Mouse (Mus musculus): ENCODE data around the gene Cdc37l1.

Cdc37l1 gene

DNA sequence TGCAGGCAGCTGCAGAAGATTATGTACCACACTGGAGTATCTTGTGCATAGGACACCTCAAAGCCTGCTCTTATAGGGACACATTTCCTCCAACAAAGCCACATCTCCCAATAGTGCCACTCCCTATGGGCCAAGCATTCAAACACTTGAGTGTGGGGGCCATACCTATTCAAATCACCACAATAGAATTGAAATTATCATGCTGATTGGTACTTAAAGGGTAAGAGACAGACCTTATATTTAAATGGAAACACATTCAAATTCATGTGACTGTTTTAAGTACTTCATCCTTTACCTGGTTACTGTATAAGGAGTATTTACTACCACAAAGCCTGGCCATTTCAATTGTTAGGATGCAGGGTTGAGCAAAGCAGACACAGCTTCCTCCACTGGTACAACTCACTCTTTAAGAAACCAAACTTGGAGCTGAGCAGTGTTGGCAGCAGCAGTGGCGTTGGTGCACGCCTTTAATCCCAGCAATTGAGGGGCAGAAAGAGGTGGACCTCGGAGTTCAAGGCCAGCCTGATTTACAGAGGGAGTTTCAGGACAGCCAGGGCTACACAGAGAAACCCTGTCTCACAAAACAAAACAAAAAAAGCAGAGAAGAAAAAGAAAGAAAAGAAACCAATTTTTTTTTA, 18.0 kb downstream of the Cdc37l1 start:
- in situ Hi-C loops (cut with MboI, MseI): no loop called here

DNA sequence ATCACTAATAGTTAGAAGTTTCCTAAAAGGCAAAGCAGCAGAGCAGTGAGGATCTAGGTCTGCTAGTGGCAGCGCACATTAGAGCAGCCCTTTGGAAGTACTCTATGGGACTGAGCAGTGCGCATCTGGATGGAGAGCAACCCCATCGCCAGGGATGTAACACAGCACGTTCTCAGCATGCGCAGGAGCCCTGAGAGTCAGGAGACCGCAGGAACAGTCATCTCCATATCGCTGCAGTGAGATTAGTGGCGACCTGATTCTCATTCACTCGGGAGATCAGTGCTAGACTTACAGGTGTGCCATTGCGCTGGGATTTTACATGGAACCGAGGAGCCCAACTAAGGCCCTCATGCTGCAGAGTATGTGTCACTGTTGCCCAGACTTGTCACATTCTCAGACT, 18.9 kb downstream of the Cdc37l1 start:
- in situ Hi-C loops (cut with MboI, MseI): no loop called here

DNA sequence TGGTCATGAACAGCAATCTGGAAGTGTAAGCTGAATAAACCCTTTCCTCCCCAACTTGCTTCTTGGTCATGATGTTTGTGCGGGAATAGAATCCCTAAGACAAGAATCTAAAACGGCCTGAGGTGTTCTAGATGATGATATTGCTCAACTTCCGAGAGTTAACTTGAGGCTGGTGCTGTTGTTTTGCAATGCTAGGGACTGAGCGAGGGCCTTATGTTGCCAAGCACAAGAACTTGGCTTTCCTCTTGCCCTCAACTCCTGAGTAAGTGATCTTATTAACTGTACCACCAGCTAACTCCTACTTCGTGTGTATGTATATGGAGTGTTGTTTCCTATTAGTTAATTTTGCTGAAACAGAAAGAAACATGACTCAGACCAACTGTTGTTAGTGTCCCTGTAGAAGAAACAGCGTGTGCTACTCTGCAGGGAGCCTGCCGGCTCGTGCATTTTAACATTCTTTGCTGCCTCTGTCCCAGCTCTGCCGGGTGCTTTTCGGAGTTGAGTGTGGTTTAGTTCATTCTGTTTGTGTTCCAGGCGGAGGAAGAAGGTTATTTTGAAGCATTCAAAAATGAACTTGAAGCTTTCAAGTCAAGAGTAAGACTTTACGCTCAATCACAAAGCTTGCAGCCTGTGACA, 21.3 kb downstream of the Cdc37l1 start:
- in situ Hi-C loops (cut with MboI, MseI): no loop called here

DNA sequence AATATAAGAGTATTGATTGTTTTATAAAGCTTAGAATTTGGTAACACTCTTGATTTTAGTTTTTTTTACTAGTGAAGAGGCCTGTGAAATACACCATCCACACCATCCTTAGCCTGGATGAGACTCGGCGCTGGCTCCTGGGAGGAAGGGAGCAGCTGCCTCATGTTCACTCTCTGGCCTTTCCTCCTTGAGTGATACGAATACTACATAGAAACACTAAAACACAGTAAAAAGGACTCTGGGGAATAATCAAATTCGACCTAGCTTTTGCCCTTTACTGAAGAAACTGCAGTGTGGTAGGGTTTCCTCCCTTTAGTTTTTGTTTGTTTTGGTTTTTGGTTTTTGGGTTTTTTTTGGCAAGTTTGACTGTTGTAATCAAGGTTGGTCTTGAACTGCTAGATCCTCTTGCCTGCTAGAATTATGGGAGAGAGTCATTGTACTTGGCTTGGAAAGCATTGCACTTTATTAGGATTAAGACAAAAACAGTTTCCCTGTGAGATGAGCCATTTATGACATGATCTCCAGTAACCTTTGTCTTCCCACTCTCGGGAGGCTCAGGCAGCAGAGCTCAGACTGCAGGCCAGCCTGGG, 24.4 kb downstream of the Cdc37l1 start:
- in situ Hi-C loops (cut with MboI, MseI): no loop called here

DNA sequence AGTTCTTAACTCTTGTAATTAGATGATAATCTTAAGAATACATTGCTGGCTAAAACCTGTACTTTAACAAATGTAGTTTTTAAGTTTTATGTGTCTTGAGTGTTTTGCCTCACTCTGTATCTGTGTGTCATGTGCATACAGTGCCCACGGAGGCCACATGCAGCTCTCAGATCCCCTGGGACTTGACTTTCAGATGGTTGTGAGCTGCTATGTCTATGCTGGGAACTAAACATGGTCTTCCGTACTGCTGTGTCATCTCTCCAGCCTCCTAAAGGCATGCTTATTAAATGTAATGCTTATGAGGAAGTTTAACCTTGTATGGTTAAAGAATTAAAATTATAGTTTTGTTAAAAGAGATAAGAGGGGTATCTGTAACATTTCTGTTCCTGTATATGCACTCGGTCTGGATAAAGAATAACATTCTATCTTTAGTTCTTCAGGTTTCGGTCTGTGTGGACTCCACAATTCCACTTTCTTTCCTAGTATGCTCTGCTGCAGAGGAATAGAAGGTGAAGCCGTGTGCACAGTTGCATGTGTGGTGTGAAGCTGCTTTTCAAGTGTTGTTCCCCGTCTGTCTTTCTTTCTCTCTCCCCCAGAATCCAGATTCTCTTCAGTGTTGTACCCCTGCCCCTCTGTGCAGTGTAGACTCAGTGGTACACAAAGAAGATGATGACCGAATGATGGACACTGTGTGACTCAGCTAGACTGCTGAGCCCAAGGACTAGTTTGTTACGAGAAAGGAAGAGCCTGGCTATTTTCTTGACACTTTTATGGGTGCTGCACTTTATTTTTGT, 25.5 kb downstream of the Cdc37l1 start:
- in situ Hi-C loops (cut with MboI, MseI): no loop called here

DNA sequence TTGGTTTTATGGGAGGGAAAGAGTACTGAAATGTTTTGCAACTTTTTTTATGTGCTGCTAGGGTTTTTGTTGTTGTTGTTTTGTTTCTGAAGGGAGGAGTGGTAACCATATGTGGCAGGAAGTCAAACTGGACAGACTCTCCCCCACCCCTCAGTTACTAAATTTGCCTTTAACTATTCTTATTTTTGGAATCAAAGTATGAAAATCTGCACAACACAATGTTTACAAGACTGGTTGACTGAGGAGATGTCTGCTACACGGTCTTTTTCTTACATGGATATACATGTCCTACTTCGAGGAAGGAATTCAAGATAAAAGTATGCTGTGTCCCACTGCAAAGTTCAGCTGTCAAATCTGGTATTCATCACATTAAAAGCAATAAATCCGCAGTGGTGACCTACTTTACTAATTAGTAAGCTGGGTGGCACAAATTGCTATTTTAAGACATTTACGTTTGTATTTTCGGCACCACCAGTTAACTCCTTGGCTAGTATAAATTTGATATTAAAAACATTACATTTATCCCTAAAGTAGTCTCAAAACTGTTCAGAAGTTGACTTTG, 26.1 kb downstream of the Cdc37l1 start:
- in situ Hi-C loops (cut with MboI, MseI): no loop called here

DNA sequence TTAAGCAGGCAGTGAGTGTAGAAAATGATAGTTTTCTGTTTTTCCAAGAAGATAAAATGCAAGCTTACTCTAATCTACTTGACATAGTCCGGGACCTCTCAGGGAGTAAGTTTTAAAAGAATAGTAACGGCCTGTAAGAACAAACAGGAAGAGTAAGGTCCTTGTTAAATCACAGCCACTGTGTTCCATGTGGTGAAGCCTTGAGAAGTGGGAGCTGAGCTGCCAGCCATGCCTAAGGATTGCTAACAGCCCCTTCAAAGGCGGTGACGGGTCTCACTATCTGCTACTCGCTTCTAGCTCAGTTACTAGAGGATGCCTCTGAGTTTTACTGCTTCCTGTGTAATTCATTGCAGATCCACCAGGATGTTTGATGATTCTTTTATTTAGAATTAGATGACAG, 26.6 kb downstream of the Cdc37l1 start:
- in situ Hi-C loops (cut with MboI, MseI): no loop called here

DNA sequence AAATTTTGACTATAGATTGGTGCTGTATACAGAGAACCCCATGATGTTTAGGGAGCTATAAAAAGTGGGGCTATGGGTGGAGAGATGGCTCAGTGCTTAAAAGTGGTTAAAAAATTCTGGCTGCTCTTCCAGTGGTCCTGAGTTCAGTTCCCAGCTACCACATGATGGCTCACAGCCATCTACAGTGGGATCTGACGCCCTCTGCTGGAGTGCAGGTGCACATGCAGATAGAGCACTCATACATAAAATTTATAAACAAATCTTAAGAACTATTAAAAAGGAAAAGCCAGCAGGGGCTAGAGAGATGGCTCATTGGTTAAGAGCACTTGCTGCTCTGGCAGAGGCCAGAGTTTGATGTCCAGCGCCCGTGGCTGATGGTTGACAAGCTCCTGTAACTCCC, 29.5 kb downstream of the Cdc37l1 start:
- in situ Hi-C loops (cut with MboI, MseI): no loop called here

DNA sequence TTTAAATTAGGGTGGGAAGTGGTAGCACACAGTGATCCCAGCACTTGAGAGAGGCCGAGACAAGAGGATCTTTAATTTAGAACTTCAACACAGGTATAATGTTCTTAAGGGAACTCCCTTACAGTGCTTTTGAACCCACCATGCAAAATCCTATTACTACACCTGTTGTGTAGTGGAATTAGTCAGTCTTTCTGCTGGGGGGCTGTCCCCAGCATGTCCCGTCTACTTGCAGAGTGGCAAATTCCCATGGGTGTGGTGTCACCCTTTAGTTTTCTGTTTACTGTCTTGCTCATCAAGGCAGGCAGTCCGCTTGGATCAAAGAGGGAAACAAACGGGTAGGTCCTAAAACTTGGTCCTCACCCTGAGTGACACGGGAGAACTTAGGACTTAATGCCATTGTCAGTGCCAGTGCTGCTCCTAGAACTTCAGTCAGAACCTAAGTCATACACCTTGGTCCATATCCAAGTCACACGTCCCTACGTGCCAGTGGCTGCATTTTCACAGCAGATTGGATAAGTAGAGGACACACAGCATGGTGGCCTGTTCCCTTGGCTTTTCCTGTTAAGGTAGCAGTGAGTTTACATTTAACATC, 31.7 kb downstream of the Cdc37l1 start:
- in situ Hi-C loops (cut with MboI, MseI): no loop called here

DNA sequence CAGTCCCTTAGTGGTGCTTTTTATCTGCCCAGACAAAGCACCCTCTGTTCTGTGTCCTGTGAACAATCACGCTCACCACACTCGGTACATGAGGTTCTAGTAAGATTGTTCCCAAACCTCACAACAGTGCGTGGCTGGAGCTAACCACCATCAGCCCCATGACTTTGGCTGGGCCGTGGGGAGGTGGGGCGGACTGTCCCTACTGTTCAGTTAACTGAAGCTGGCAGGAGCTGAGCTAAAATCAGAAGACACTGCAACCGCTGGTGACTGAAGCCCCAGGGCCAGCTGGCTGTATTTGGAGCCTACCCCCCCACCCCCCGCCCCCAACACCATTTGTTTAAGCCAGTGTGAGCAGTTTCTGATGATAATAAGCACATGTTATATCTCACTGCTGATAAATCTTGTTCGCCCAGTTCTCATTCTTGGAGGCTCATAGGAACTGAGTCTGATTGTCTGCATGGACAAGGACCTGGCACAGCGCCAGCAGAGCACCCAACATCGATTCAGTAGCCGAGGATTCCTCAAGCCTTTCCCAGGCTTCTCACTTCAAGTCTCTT, 34.3 kb downstream of the Cdc37l1 start:
- in situ Hi-C loops (cut with MboI, MseI): no loop called here

DNA sequence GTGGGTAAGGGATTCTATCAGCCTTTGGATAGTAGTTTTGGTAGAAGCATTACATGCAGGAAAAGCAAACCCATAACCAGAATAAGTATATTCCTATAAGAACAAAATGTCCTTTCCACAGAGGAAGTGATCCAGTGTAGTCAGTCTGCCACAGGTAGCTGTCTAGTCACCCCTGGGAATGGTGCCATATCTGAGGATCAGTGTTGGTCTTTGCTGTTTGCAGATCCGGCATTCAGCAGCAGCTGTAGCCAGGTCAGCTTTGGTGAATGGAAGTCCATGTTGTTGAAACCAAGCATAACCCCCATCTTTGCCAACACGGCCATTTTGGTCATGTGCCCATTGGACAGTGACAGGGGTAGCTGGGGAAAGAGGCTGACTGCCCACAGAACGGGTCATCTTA, 41.6 kb downstream of the Cdc37l1 start:
- in situ Hi-C loops (cut with MboI, MseI): no loop called here

DNA sequence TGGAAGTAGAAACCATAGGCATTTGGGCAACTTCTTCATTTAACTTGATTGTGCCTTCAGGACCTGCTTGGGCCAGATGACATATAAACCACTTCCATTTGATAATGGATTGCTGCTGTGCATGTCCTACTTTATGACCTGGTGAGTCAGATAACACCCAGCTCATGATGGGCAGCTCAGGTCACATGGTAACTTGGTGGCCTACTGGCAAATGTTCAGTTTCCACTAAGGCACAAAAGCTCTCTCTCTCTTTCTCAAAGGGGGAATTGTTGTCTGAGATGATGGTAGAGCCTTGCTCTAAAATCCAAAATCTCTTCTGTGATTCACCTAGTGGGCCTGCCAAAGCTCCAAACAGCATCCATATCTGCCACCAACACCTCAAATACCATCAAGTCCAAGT, 42.5 kb downstream of the Cdc37l1 start:
- in situ Hi-C loops (cut with MboI, MseI): no loop called here

DNA sequence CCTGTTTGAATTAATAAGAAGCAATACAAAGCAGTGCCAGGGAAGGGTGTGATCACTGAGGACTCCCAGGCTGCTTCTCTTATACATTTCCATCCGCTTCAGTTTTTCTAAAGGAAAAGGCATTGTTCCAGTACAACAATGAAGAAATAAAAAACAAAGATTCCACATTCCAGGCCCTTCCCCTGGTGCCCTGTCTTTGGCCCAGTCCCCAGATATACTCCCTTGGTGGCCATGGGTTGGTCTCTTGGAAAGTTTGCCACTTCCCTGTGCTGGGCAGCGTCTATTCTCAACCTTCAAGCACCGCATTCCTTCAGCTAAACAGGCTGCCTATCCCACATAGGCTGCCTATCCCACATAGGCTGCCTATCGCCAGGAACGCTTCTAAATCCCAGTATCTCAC, 46.9 kb downstream of the Cdc37l1 start:
- in situ Hi-C loops (cut with MboI, MseI): no loop called here

DNA sequence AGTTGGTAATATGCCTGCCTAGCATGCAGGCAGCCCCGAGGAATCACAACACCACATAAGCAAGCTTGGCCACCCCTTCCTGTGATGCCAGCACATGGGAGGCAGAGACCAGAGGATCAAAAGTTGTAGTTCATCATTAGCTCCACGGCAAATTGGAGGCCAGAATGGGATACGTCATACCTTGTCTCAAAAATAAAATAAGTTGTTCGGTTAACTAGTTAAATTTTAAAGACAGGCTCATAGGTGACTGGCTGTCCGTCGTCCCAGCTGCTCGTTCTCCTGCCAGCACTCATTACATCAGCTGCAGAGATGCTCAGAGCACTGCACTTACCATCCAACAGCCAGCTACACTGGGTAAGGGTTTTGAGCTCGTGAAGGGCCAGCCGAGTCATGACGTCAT, 47.4 kb downstream of the Cdc37l1 start:
- in situ Hi-C loops (cut with MboI, MseI): no loop called here

DNA sequence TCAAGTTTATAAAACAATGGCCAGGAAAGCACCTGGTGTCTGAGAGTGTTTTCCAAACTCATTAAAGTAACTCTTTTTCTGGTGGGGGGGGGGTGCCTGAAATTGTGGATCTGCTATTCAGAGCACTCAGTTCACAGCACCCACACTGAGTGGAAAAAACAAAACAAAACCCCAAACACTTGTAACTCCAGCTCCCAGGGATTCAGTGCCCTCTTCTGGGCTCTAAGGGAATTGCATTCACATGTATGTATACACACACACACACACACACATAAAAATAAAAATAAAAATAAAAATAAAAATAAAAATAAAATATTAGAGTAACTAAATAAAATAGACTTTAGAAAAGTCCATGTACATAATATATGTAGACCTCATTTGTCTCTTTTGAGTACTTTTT, 49.2 kb downstream of the Cdc37l1 start:
- in situ Hi-C loops (cut with MboI, MseI): no loop called here

DNA sequence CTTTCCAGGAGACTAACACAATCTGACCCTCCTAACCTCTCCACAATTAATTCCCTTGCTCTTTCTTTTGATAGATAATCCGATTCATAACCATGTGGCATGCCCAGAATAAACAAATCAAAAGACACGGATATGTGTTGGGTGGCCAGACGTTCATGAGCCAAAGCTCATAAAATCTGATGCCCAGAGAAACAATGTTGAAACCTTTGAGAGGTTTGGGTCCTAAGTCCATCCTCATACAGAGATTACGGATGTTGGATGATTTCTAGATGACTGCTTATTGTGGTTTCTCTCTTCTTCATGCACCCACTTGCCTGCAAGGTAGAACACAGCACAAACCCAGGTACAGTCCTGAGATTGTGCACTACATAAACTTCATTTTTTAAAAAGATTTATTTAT, 50.1 kb downstream of the Cdc37l1 start:
- in situ Hi-C loops (cut with MboI, MseI): no loop called here

DNA sequence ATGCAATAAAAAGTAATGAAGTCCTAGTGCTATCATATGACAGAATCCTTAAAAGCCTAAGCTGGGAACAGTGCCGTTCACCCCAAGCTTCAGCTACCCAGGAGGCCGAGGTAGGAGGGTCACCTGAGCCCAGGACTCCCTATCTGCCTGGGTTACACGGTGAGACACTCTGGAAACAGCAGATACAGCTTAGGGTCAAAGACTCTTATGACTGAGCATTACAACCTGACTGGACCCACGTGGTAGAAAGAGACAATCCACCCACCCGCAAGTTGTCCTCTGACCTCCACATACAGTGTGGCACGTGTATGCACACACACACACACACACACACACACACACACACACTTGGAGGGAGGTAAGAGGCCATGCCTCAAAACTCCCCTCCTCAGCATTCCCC, 52.0 kb downstream of the Cdc37l1 start:
- in situ Hi-C loops (cut with MboI, MseI): no loop called here

DNA sequence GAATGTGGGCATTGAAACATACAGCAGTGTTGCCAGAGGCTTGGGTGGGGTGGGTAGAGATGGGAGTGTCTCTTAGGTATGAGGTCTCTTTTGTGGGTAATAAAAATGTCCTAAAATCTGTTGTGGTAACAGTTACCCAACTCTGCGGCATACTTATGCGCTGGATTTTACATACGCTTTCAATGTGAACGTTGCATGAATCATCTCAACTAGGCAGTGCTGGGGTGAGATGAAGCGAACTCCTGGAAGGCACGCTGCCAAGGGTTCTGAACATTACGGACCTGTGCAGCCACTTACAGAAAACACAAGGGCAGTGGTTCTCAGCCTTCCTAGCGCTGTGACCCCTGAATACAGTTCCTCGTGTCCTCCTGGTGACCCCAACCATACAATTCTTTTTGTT, 52.5 kb downstream of the Cdc37l1 start:
- in situ Hi-C loops (cut with MboI, MseI): no loop called here

DNA sequence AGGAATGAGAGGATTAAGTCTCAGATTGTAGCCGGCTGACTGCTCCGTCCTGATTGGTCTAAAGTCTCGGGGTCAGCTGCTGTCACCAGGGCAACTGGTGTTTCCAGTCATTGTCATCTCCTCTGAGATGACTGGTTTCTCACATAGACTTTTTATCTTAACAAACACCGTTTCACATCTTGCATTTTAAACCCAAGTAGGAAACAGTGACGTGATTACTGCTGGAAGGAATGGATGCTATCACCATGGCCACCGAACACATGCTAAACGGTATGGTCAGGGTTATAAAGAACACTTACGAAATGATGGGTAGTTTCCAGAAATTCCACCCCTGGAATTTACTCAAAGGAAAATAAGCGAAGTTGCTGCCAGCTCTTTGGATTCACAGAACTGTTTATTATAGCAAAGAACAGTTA, 54.2 kb downstream of the Cdc37l1 start:
- in situ Hi-C loops (cut with MboI, MseI): no loop called here

DNA sequence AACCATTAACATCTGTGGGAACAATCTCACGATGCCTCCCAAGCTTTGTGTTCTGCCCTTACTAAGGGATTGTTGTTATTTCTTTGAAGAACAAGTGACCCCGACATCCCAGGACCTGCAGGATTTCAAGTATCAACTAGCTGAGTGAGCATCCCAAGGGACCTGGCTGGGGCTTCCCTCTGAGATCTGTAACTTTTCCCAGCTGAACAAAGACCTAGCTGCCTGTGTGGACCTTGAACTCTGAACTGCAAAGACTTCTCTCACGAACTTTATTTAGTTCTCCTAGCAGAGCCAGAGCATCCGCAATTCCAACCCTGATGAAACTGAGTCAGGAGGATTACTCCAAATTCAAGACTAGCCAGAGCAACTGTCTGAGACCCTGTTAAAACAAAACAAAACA, 55.2 kb downstream of the Cdc37l1 start:
- in situ Hi-C loops (cut with MboI, MseI): no loop called here

DNA sequence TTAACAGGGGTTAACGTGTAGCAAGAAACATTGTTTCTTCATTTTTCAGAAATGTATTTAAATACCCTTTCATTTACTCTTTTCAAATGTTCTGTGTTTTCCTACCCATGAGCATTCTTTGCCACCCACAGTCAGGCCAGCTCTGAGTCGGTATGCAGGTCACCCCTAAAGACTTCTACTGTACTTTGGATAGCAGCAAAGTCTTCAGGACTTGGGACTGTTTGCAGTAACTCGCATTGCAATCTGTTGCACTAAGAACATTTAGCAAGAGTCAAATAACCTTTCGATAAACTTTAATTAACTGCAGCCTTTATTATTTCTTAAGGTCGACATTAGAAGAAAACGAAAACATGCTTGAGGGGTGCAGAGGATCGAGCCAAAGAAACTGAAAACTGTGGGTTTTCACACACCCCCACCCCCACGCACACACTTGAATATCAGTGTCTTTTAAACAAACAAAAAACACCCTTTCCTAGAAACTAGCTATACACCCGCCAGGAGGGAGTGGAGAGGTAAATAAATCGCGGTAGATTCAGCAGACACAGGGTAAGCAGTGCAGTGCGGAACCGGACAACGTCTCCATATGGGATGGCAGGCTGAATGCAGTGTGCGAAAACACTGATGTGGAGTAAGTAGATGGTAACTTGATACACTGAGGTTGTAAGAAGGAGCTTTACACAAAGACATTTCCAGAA, 56.0 kb downstream of the Cdc37l1 start:
- in situ Hi-C loops (cut with MboI, MseI): no loop called here
